Mouse (Mus musculus) liver, adult 2 months (tissue): ENCODE data around the gene Gpr3.

Experiments used
- CTCF ChIP-seq: fragments of 200-500 bp; IDR thresholded peaks from 2 replicates; pipeline ENCODE4 v1.5.1; 2011; ENCODE audit warnings: low read depth, low read length, control low read depth
- POLR2A ChIP-seq: fragments of 200-500 bp; IDR thresholded peaks from 2 replicates; pipeline ENCODE4 v1.6.1; 2011; ENCODE audit warnings: low read length, control low read depth; ENCODE audit not compliant: insufficient read depth; ENCODE audit errors: extremely low read depth

- TF ChIP-seq CTCF (no peak), POLR2A (no peak)
Measured at GRCm38 (mm10) chr4:133202254-133202653, 10.1 kb downstream of the Gpr3 start.
